Mouse (Mus musculus) heart, adult 2 months (tissue): ENCODE measurements around the gene Igfbp2. TPM values are rescaled to one million over a fixed set of nuclear protein-coding genes. Genes with fewer than 3 reads are reported as not detected.

Source experiments
- DNase-seq, 2 experiments: peaks; one replicate each; pipeline ENCODE4 v3.0.0; 2021
- H3K27ac ChIP-seq: fragments of 200-600 bp; 2 replicates; pipeline ENCODE4 v1.8.1; 2022
- H3K27me3 ChIP-seq: fragments of 200-500 bp; 2 replicates; pipeline ENCODE4 v1.6.1; 2012; ENCODE audit warnings: mild to moderate bottlenecking, low read length, inconsistent platforms, mixed read lengths; ENCODE audit not compliant: control insufficient read depth, insufficient read depth
- H3K36me3 ChIP-seq: fragments of 200-500 bp; 2 replicates; pipeline ENCODE4 v1.6.1; 2012; ENCODE audit warnings: low read length, inconsistent platforms; ENCODE audit not compliant: control insufficient read depth, insufficient read depth
- H3K4me1 ChIP-seq: fragments of 200-500 bp; 2 replicates; pipeline ENCODE4 v1.6.1; 2011; ENCODE audit warnings: low read length; ENCODE audit not compliant: control insufficient read depth, insufficient read depth
- H3K4me3 ChIP-seq: fragments of 200-600 bp; 2 replicates; pipeline ENCODE4 v1.8.1; 2022
- H3K79me2 ChIP-seq: fragments of 200-500 bp; replicated peaks from 2 replicates; pipeline ENCODE4 v1.6.1; 2012; ENCODE audit warnings: mild to moderate bottlenecking, inconsistent platforms, low read length, moderate library complexity, mixed read lengths; ENCODE audit not compliant: control insufficient read depth, insufficient read depth
- H3K9ac ChIP-seq: fragments of 200-500 bp; 2 replicates; pipeline ENCODE4 v1.6.1; 2012; ENCODE audit warnings: low read depth, mild to moderate bottlenecking, control low read depth, inconsistent platforms, low read length, mixed read lengths
- CTCF ChIP-seq: fragments of 200-600 bp; IDR thresholded peaks from 2 replicates; pipeline ENCODE4 v1.8.1; 2022; ENCODE audit warnings: antibody characterized with exemption, mild to moderate bottlenecking, moderate library complexity
- EP300 ChIP-seq: fragments of 200-500 bp; IDR thresholded peaks from 2 replicates; pipeline ENCODE4 v1.6.1; 2011; ENCODE audit warnings: low read depth, low read length, control low read depth; ENCODE audit not compliant: insufficient read depth
- POLR2A ChIP-seq: fragments of 200-500 bp; IDR thresholded peaks from 2 replicates; pipeline ENCODE4 v1.6.1; 2011; ENCODE audit warnings: mild to moderate bottlenecking, low read depth, low read length, control low read depth; ENCODE audit not compliant: insufficient read depth
- WGBS: fragments of 180-500 bp; shearing (Covaris S2); methylation state at CpG from one replicate; pipeline ENCODE4 v1.1.7; 2018; 5-methylcytosine and 5-hydroxymethylcytosine counted together
- intact Hi-C: fragments of 180-260 bp; cut with DNase I; formaldehyde crosslinking; loops from one replicate; pipeline ENCODE4 v1.15.1; 2025
- polyA plus RNA-seq: library from polyadenylated mRNA; depleted of rRNA; stranded (reverse); fragments of >200 nt; gene quantifications from 2 replicates; pipeline ENCODE4 v1.2.3, GENCODE M21; 2012
- total RNA-seq, 2 experiments: library from RNA; stranded (reverse); gene quantifications; 2 replicates each; pipeline ENCODE4 v1.2.3; 2021

Igfbp2 gene
- total and polyA plus RNA-seq, 3 experiments: 0.30 to 2.6 TPM; not detected in 1

DNA sequence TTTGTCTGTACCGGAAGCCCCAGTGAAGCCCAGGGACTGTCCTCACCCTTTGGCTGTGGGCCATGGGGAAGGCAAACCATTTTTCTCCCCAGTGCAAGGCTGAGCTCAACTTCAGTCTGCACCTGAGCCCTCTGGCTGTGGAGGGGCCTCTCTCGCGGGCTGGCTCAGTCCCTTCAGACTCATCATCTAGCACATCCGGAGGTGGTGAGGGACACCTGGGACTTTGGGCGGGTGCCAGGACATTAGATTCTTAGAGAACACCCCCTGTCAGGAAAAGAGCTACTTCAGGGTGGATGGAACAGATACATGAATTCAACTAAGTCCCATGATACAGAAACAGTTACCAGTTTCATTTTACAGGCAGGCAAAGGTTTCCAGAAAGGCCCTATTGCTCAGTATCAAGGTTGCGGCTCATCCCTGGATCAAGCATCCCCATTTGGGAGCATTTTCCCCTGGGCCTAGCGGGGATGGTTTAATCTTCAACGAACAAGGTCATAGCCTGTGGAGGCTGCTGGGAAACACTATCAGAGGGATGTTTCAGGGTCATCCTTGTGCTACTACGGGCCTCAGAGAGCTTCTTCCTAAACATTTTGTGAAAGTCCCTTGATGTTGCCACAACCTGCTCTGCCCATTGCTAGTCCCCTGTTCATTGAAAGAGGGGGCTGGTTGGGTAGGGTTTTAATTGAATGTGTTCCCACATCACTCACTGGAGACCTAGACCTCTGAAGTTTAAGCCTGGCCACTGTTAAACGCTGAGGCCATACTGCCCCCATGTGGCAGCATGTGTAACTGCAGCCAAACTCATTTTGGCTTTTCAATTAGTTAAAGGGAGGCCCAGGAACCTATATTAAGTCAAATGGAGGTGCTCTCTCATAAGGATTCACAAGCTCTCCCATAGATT lies 30.3 kb downstream of the Igfbp2 start:
- Histone ChIP-seq H3K4me3 (no peak overlapping the region), H3K36me3 (no peaks in the 10 kb centered on the region), H3K27me3 (no peaks in the 10 kb centered on the region; the same call in 1 of the 2 replicates), H3K79me2 (no peaks in the 10 kb centered on the region), H3K27ac (no peak overlapping the region), H3K9ac (no peak overlapping the region), H3K4me1 (no peaks in the 10 kb centered on the region)
- peak; percentile 74; the same call in 1 of the 2 replicates for TF ChIP-seq EP300
- peak; percentile 94 for TF ChIP-seq CTCF
- TF ChIP-seq POLR2A: no peak
- intact Hi-C loops: loop anchor here (1.0 to 5.0 kb wide), 2 partner anchors 137 to 542 kb away; no protein-coding TSS in a partner anchor
- 54% methylated on average over 10 of the region's 10 CpGs for WGBS
- DNase-seq: peak in 1 of 2 experiments; percentile 55

GRCm38 (mm10) chr1:72855729-72856128 lies 31.4 kb downstream of the Igfbp2 start:
- 74% methylated on average over 10 of the region's 10 CpGs for WGBS
- DNase-seq: peak in 1 of 2 experiments; percentile 5
- Histone ChIP-seq H3K9ac (no peak overlapping the region), H3K4me3 (no peak overlapping the region), H3K79me2 (no peaks in the 10 kb centered on the region), H3K27me3 (no peaks in the 10 kb centered on the region; the same call in 1 of the 2 replicates), H3K36me3 (no peaks in the 10 kb centered on the region), H3K27ac (no peak overlapping the region), H3K4me1 (no peaks in the 10 kb centered on the region)
- TF ChIP-seq CTCF (no peak), POLR2A (no peak), EP300 (no peak)
- intact Hi-C loops: loop anchor here (1.0 to 5.0 kb wide), 2 partner anchors 138 to 543 kb away; no protein-coding TSS in a partner anchor

DNA sequence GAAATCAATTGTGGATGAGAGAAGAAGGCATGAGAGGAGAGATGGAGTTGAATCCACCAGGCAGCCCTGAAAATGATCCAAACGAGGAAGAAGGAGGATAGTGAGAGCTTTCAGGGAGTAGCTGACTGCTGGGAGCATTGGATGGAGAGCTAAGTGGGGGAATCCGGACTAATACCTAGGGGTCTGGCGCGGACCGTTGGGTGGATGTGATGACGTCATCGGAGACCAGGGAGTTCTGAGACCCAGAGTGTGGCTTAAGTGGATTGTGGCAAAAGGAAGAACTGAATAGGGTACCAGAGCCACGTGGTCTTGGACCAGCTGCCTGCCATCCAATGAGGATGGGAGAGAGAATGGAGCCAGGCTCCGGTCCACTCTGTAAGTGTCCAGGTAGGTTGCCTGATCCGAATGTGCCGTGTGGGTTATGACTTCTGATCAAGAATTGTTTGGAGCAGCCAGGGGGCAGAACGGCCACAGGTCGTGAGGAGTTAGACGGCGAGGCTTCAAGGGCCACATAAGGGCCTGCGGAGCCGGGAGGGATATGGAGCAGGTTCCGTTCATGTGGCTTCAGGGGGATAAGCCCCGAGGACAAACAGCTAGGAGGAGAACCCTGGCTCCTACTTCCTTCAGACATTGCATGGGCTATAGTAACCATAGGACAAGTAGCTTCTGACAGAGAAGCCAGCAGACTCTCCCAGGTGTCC lies 32.1 kb downstream of the Igfbp2 start:
- TF ChIP-seq CTCF (no peak), EP300 (no peak), POLR2A (no peak)
- Histone ChIP-seq H3K36me3 (no peaks in the 10 kb centered on the region), H3K4me1 (no peaks in the 10 kb centered on the region), H3K9ac (no peak overlapping the region), H3K79me2 (no peaks in the 10 kb centered on the region), H3K4me3 (no peak overlapping the region), H3K27me3 (no peaks in the 10 kb centered on the region; the same call in 1 of the 2 replicates), H3K27ac (no peak overlapping the region)
- intact Hi-C loops: loop anchor here (5.0 kb wide), 1 partner anchor 544 kb away; no protein-coding TSS in a partner anchor
- WGBS: 60% methylated on average over 19 of the region's 19 CpGs
- no peak for DNase-seq

DNA sequence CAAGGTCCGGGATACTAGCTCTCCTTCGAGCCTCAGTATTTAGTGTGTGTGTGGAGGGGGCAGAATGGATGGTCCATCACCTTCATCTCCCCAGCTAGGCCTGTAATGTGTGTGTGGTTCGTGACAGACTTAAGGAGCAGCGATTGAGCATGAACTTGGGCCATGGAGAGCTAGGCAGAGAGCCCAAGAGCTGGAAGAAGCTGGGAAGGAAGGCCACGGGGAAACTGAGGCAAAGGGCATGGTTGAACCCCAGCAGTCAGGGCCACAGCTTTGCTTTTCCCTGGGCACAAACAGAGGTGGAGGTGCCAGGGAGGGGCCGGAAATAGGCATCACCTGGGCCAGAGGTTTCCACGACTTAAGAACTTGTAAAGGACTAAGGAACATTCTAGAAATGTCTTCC lies 32.8 kb downstream of the Igfbp2 start:
- no peak for TF ChIP-seq CTCF
- no peak for TF ChIP-seq EP300
- TF ChIP-seq POLR2A: no peak
- DNase-seq: peak in 1 of 2 experiments; percentile 4
- H3K27me3 ChIP-seq: no peaks in the 10 kb centered on the region; the same call in 1 of the 2 replicates
- intact Hi-C loops: loop anchor here (5.0 kb wide), 1 partner anchor 545 kb away; no protein-coding TSS in a partner anchor
- no peaks in the 10 kb centered on the region for H3K79me2 ChIP-seq
- WGBS: 61% methylated on average over 7 of the region's 7 CpGs
- no peak overlapping the region for H3K9ac ChIP-seq
- no peaks in the 10 kb centered on the region for H3K36me3 ChIP-seq
- H3K4me1 ChIP-seq: no peaks in the 10 kb centered on the region
- no peak overlapping the region for H3K27ac ChIP-seq
- no peak overlapping the region for H3K4me3 ChIP-seq

DNA sequence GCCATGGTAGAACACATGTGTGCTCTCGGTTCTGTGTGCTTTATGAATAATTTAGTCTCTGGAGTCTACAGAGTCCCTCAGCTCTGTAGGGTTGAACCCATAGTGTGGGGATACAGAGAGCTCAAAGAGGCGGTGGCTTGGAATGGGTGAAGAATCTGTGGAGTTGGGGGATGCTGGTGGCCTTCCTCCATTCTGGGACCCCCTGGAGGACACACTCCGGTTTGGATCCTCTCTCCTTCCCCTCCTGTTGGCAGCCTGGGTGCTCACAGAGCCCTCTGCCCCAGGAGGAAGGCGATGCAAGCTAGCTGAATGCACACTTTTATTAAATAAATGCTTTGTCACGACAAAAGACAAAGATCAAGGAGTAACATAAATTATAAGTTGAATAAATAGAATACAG lies 33.3 kb downstream of the Igfbp2 start:
- intact Hi-C loops: loop anchor here (5.0 kb wide), 1 partner anchor 545 kb away; no protein-coding TSS in a partner anchor
- no peaks in the 10 kb centered on the region for H3K36me3 ChIP-seq

More for the DNA sequence above, 33.3 kb downstream of the Igfbp2 start:
- no peaks in the 10 kb centered on the region; the same call in 1 of the 2 replicates for H3K27me3 ChIP-seq
- H3K4me3 ChIP-seq: no peak overlapping the region
- no peaks in the 10 kb centered on the region for H3K79me2 ChIP-seq
- peak in 1 of 2 experiments; percentile 8 for DNase-seq
- H3K27ac ChIP-seq: no peak overlapping the region
- WGBS: 67% methylated on average over 5 of the region's 5 CpGs
- H3K4me1 ChIP-seq: no peaks in the 10 kb centered on the region
- TF ChIP-seq EP300 (no peak), POLR2A (no peak), CTCF (no peak)
- H3K9ac ChIP-seq: no peak overlapping the region
